Mouse (Mus musculus) forebrain, embryonic 11.5 days (tissue): Measurements from ENCODE around the gene Fbxw9. TPM values are rescaled to one million over a fixed set of nuclear protein-coding genes. Genes with fewer than 3 reads are reported as not detected.

Source experiments
- ATAC-seq: fragments of 200-750 bp; cut with Nextera tagmentation; replicated peaks from 2 replicates; pipeline ENCODE4 v1.8.0; 2017; ENCODE audit warnings: moderate TSS enrichment; ENCODE audit not compliant: low FRiP score
- DNase-seq: peaks from one replicate; pipeline ENCODE4 v3.0.0-alpha.2; 2017; ENCODE audit warnings: low spot score
- H3K27ac ChIP-seq: fragments of 300-500 bp; sonication (generic); 2 replicates; pipeline ENCODE4 v1.5.1; 2014; ENCODE audit warnings: low read depth, low read length
- H3K27me3 ChIP-seq: fragments of 300-500 bp; sonication (generic); 2 replicates; pipeline ENCODE4 v1.6.1; 2014; ENCODE audit warnings: mild to moderate bottlenecking, low read length, mixed read lengths; ENCODE audit not compliant: control insufficient read depth, insufficient read depth
- H3K36me3 ChIP-seq: fragments of 300-500 bp; sonication (generic); 2 replicates; pipeline ENCODE4 v1.6.1; 2014; ENCODE audit warnings: mild to moderate bottlenecking, low read length, moderate library complexity, mixed read lengths; ENCODE audit not compliant: control insufficient read depth, insufficient read depth
- H3K4me1 ChIP-seq: fragments of 300-500 bp; sonication (generic); replicated peaks from 2 replicates; pipeline ENCODE4 v1.6.1; 2014; ENCODE audit warnings: low read length, mixed read lengths; ENCODE audit not compliant: control insufficient read depth, insufficient read depth
- H3K4me2 ChIP-seq: fragments of 300-500 bp; sonication (generic); 2 replicates; pipeline ENCODE4 v1.6.1; 2014; ENCODE audit warnings: low read depth, mild to moderate bottlenecking, low read length, moderate library complexity, mixed read lengths; ENCODE audit not compliant: severe bottlenecking
- H3K4me3 ChIP-seq: fragments of 300-500 bp; sonication (generic); 2 replicates; pipeline ENCODE4 v1.5.1; 2014; ENCODE audit warnings: low read depth, low read length
- H3K9ac ChIP-seq: fragments of 300-500 bp; sonication (generic); 2 replicates; pipeline ENCODE4 v1.6.1; 2014; ENCODE audit warnings: low read length
- H3K9me3 ChIP-seq: fragments of 300-500 bp; sonication (generic); 2 replicates; pipeline ENCODE4 v1.6.1; 2016; ENCODE audit warnings: low read length, mixed read lengths; ENCODE audit not compliant: control insufficient read depth
- WGBS: fragments of 180-500 bp; shearing (Covaris S2); extraction: QIAGEN DNeasy Blood & Tissue Kit; methylation state at CpG from one replicate; pipeline ENCODE4 v1.1.7; 2014; 5-methylcytosine and 5-hydroxymethylcytosine counted together
- polyA plus RNA-seq: library from polyadenylated mRNA; unstranded; fragments of >200 nt; fragmentation: Nextera tagmentation; extraction: Ambion mirVana; gene quantifications from 2 replicates; pipeline ENCODE4 v1.2.1, GENCODE M21; 2014

The Fbxw9 gene
- polyA plus RNA-seq, 1 experiment from 2014 or later: 23.8 TPM

- Histone ChIP-seq H3K9ac (peak overlapping the region; percentile 93), H3K36me3 (peaks cover 5% of the 10 kb centered on the region; the same call in 1 of the 2 replicates), H3K4me2 (peak overlapping the region; percentile 91), H3K4me1 (0 out of 2 replicates have a peak, but pooled peaks cover 7% of the 10 kb centered on the region), H3K27ac (no peak overlapping the region), H3K27me3 (no peaks in the 10 kb centered on the region), H3K9me3 (no peaks in the 10 kb centered on the region), H3K4me3 (peak overlapping the region; percentile 80)
- WGBS: 10% methylated on average over 12 of the region's 12 CpGs
- ATAC-seq (no peak), DNase-seq (no peak)
Measured at GRCm38 (mm10) chr8:85035165-85035727, 24.6 kb upstream of the Fbxw9 start.

GRCm38 (mm10) chr8:85035728-85036310 lies 24.0 kb upstream of the Fbxw9 start:
- 0 out of 2 replicates have a peak, but pooled peaks have one; percentile 0 for ATAC-seq
- H3K36me3 ChIP-seq: peaks cover 4% of the 10 kb centered on the region; the same call in 1 of the 2 replicates
- H3K4me2 ChIP-seq: peak overlapping the region; percentile 91
- WGBS: 2% methylated on average over 15 of the region's 15 CpGs
- DNase-seq: no peak
- H3K4me3 ChIP-seq: peak overlapping the region; percentile 80
- H3K9ac ChIP-seq: peak overlapping the region; percentile 93
- H3K27ac ChIP-seq: peak overlapping the region; percentile 64
- H3K27me3 ChIP-seq: no peaks in the 10 kb centered on the region
- 0 out of 2 replicates have a peak, but pooled peaks cover 7% of the 10 kb centered on the region for H3K4me1 ChIP-seq
- H3K9me3 ChIP-seq: no peaks in the 10 kb centered on the region

- WGBS: 0% methylated on average over 9 of the region's 9 CpGs
- Histone ChIP-seq H3K27ac (peak overlapping the region; percentile 64), H3K27me3 (no peaks in the 10 kb centered on the region), H3K4me3 (peak overlapping the region; percentile 80), H3K9ac (peak overlapping the region; percentile 93), H3K4me1 (0 out of 2 replicates have a peak, but pooled peaks cover 7% of the 10 kb centered on the region), H3K4me2 (peak overlapping the region; percentile 91), H3K36me3 (peaks cover 4% of the 10 kb centered on the region; the same call in 1 of the 2 replicates), H3K9me3 (no peaks in the 10 kb centered on the region)
- DNase-seq: no peak
- ATAC-seq: peak; percentile 34
Measured at GRCm38 (mm10) chr8:85036381-85036717, 23.5 kb upstream of the Fbxw9 start.

GRCm38 (mm10) chr8:85036718-85037365 lies 23.0 kb upstream of the Fbxw9 start, which contains the start of gene Tnpo2:
TSS of gene Tnpo2 (plus strand) at chr8:85036915.
- peak within 1 kb of the TSS; percentile 80 for H3K4me3 ChIP-seq
- H3K4me1 ChIP-seq: 0 out of 2 replicates have a peak, but pooled peaks cover 7% of the 10 kb centered on the region
- H3K9me3 ChIP-seq: no peaks in the 10 kb centered on the region
- H3K36me3 ChIP-seq: no peaks in the 10 kb centered on the region; the same call in 1 of the 2 replicates
- peak within 1 kb of the TSS; percentile 93 for H3K9ac ChIP-seq
- no peaks in the 10 kb centered on the region for H3K27me3 ChIP-seq
- peak within 1 kb of the TSS; percentile 99 for H3K27ac ChIP-seq
- DNase-seq (peak; percentile 93), ATAC-seq (peak; percentile 93)
- peak within 1 kb of the TSS; percentile 96 for H3K4me2 ChIP-seq
- WGBS: under 1% methylated on average over 59 of the region's 59 CpGs

- Histone ChIP-seq H3K4me3 (peak overlapping the region; percentile 80), H3K36me3 (peaks cover 2% of the 10 kb centered on the region; the same call in 1 of the 2 replicates), H3K27me3 (no peaks in the 10 kb centered on the region), H3K9ac (peak overlapping the region; percentile 93), H3K4me1 (0 out of 2 replicates have a peak, but pooled peaks cover 7% of the 10 kb centered on the region), H3K27ac (peak overlapping the region; percentile 99), H3K4me2 (peak overlapping the region; percentile 96), H3K9me3 (no peaks in the 10 kb centered on the region)
- 1% methylated on average over 14 of the region's 14 CpGs for WGBS
- ATAC-seq (peak; percentile 60), DNase-seq (no peak)
Measured at GRCm38 (mm10) chr8:85037366-85037680, 22.5 kb upstream of the Fbxw9 start.

- Histone ChIP-seq H3K9me3 (no peaks in the 10 kb centered on the region), H3K36me3 (peaks cover 3% of the 10 kb centered on the region; the same call in 1 of the 2 replicates), H3K4me1 (0 out of 2 replicates have a peak, but pooled peaks cover 7% of the 10 kb centered on the region), H3K9ac (peak overlapping the region; percentile 93), H3K27me3 (no peaks in the 10 kb centered on the region), H3K27ac (peak overlapping the region; percentile 99), H3K4me3 (peak overlapping the region; percentile 80), H3K4me2 (peak overlapping the region; percentile 96)
- DNase-seq (peak; percentile 77), ATAC-seq (0 out of 2 replicates have a peak, but pooled peaks have one; percentile 4)
- WGBS: under 1% methylated on average over 56 of the region's 57 CpGs
Measured at GRCm38 (mm10) chr8:85037681-85038531, 21.9 kb upstream of the Fbxw9 start.

- H3K36me3 ChIP-seq: peaks cover 19% of the 10 kb centered on the region
- 90% methylated on average over 6 of the region's 6 CpGs for WGBS
- DNase-seq (no peak), ATAC-seq (no peak)
- no peak overlapping the region for H3K27ac ChIP-seq
- H3K27me3 ChIP-seq: no peaks in the 10 kb centered on the region
- no peak overlapping the region for H3K4me3 ChIP-seq
- H3K9ac ChIP-seq: no peak overlapping the region
- no peak overlapping the region for H3K4me2 ChIP-seq
- 0 out of 2 replicates have a peak, but pooled peaks cover 3% of the 10 kb centered on the region for H3K4me1 ChIP-seq
- H3K9me3 ChIP-seq: no peaks in the 10 kb centered on the region
Measured at GRCm38 (mm10) chr8:85043619-85044018, 16.2 kb upstream of the Fbxw9 start.

GRCm38 (mm10) chr8:85057367-85057766 lies 2.5 kb upstream of the Fbxw9 start:
- H3K4me2 ChIP-seq: no peak overlapping the region
- no peaks in the 10 kb centered on the region for H3K9me3 ChIP-seq
- DNase-seq: no peak
- H3K27me3 ChIP-seq: no peaks in the 10 kb centered on the region
- H3K4me1 ChIP-seq: peaks cover 4% of the 10 kb centered on the region; the same call in 1 of the 2 replicates
- WGBS: 85% methylated on average over 7 of the region's 7 CpGs
- no peak for ATAC-seq
- H3K4me3 ChIP-seq: no peak overlapping the region
- no peak overlapping the region for H3K9ac ChIP-seq
- H3K27ac ChIP-seq: no peak overlapping the region
- peaks cover 16% of the 10 kb centered on the region for H3K36me3 ChIP-seq
